Mouse (Mus musculus): ENCODE measurements around the gene Rsu1. TPM values are rescaled to one million over a fixed set of nuclear protein-coding genes. Genes with fewer than 3 reads are reported as not detected.

Rsu1 gene
- polyA plus RNA-seq, 1 experiment: 43.8 TPM

- no peak overlapping the region for H3K4me3 ChIP-seq (ENCODE audit: insufficient read depth, low read length)
- no peak overlapping the region for H3K27ac ChIP-seq (ENCODE audit: insufficient read depth, low read length)
- no peaks in the 10 kb centered on the region for H3K4me1 ChIP-seq (ENCODE audit: control insufficient read depth, insufficient read depth, low read length)
- no peak for TF ChIP-seq POLR2A (IDR thresholded peaks at IDR 0.05; ENCODE audit: extremely low read depth, insufficient read depth, low read length)
- TF ChIP-seq CTCF (IDR thresholded peaks at IDR 0.05; ENCODE audit: extremely low read depth, insufficient read depth, low read length): no peak
Observed at GRCm38 (mm10) chr2:13094045-13094444, 177.2 kb downstream of the Rsu1 start.

GRCm38 (mm10) chr2:13093570-13093969 lies 177.6 kb downstream of the Rsu1 start:
- H3K4me1 ChIP-seq (ENCODE audit: control insufficient read depth, insufficient read depth, low read length): no peaks in the 10 kb centered on the region
- H3K27ac ChIP-seq (ENCODE audit: insufficient read depth, low read length): no peak overlapping the region
- H3K4me3 ChIP-seq (ENCODE audit: insufficient read depth, low read length): no peak overlapping the region
- TF ChIP-seq CTCF (IDR thresholded peaks at IDR 0.05; ENCODE audit: extremely low read depth, insufficient read depth, low read length) (no peak), POLR2A (IDR thresholded peaks at IDR 0.05; ENCODE audit: extremely low read depth, insufficient read depth, low read length) (no peak)

GRCm38 (mm10) chr2:13091399-13092015 lies 179.7 kb downstream of the Rsu1 start:
- TF ChIP-seq POLR2A (IDR thresholded peaks at IDR 0.05; ENCODE audit: extremely low read depth, insufficient read depth, low read length) (no peak), CTCF (IDR thresholded peaks at IDR 0.05; ENCODE audit: extremely low read depth, insufficient read depth, low read length) (no peak)
- Histone ChIP-seq H3K4me3 (ENCODE audit: insufficient read depth, low read length) (no peak overlapping the region), H3K4me1 (ENCODE audit: control insufficient read depth, insufficient read depth, low read length) (no peaks in the 10 kb centered on the region), H3K27ac (ENCODE audit: insufficient read depth, low read length) (no peak overlapping the region)

GRCm38 (mm10) chr2:13090841-13091240 lies 180.4 kb downstream of the Rsu1 start:
- no peaks in the 10 kb centered on the region for H3K4me1 ChIP-seq (ENCODE audit: control insufficient read depth, insufficient read depth, low read length)
- no peak overlapping the region for H3K27ac ChIP-seq (ENCODE audit: insufficient read depth, low read length)
- TF ChIP-seq POLR2A (IDR thresholded peaks at IDR 0.05; ENCODE audit: extremely low read depth, insufficient read depth, low read length): no peak
- no peak for TF ChIP-seq CTCF (IDR thresholded peaks at IDR 0.05; ENCODE audit: extremely low read depth, insufficient read depth, low read length)
- no peak overlapping the region for H3K4me3 ChIP-seq (ENCODE audit: insufficient read depth, low read length)

GRCm38 (mm10) chr2:13089861-13090260 lies 181.4 kb downstream of the Rsu1 start:
- Histone ChIP-seq H3K4me1 (ENCODE audit: control insufficient read depth, insufficient read depth, low read length) (no peaks in the 10 kb centered on the region), H3K4me3 (ENCODE audit: insufficient read depth, low read length) (no peak overlapping the region), H3K27ac (ENCODE audit: insufficient read depth, low read length) (no peak overlapping the region)
- no peak for TF ChIP-seq CTCF (IDR thresholded peaks at IDR 0.05; ENCODE audit: extremely low read depth, insufficient read depth, low read length)
- no peak for TF ChIP-seq POLR2A (IDR thresholded peaks at IDR 0.05; ENCODE audit: extremely low read depth, insufficient read depth, low read length)

GRCm38 (mm10) chr2:13088266-13088665 lies 182.9 kb downstream of the Rsu1 start:
- H3K4me3 ChIP-seq (ENCODE audit: insufficient read depth, low read length): no peak overlapping the region
- H3K4me1 ChIP-seq (ENCODE audit: control insufficient read depth, insufficient read depth, low read length): no peaks in the 10 kb centered on the region; the same call in 1 of the 2 replicates
- H3K27ac ChIP-seq (ENCODE audit: insufficient read depth, low read length): no peak overlapping the region
- TF ChIP-seq CTCF (IDR thresholded peaks at IDR 0.05; ENCODE audit: extremely low read depth, insufficient read depth, low read length): no peak

- no peak overlapping the region for H3K4me3 ChIP-seq (ENCODE audit: insufficient read depth, low read length)
- TF ChIP-seq CTCF (IDR thresholded peaks at IDR 0.05; ENCODE audit: extremely low read depth, insufficient read depth, low read length): no peak
- no peak for TF ChIP-seq POLR2A (IDR thresholded peaks at IDR 0.05; ENCODE audit: extremely low read depth, insufficient read depth, low read length)
Observed at GRCm38 (mm10) chr2:13087811-13088210, 183.4 kb downstream of the Rsu1 start.

GRCm38 (mm10) chr2:13084223-13084622 lies 187.0 kb downstream of the Rsu1 start:
- Histone ChIP-seq H3K4me1 (ENCODE audit: control insufficient read depth, insufficient read depth, low read length) (no peaks in the 10 kb centered on the region; the same call in 1 of the 2 replicates), H3K27ac (ENCODE audit: insufficient read depth, low read length) (no peak overlapping the region), H3K4me3 (ENCODE audit: insufficient read depth, low read length) (no peak overlapping the region)
- TF ChIP-seq CTCF (IDR thresholded peaks at IDR 0.05; ENCODE audit: extremely low read depth, insufficient read depth, low read length): no peak
- TF ChIP-seq POLR2A (IDR thresholded peaks at IDR 0.05; ENCODE audit: extremely low read depth, insufficient read depth, low read length): no peak

More at GRCm38 (mm10) chr2:13087811-13088210, 183.4 kb downstream of the Rsu1 start:
- Histone ChIP-seq H3K27ac (ENCODE audit: insufficient read depth, low read length) (no peak overlapping the region), H3K4me1 (ENCODE audit: control insufficient read depth, insufficient read depth, low read length) (no peaks in the 10 kb centered on the region; the same call in 1 of the 2 replicates)

GRCm38 (mm10) chr2:13080476-13080875 lies 190.7 kb downstream of the Rsu1 start:
- Histone ChIP-seq H3K4me1 (ENCODE audit: control insufficient read depth, insufficient read depth, low read length) (no peaks in the 10 kb centered on the region; the same call in 1 of the 2 replicates), H3K4me3 (ENCODE audit: insufficient read depth, low read length) (no peak overlapping the region), H3K27ac (ENCODE audit: insufficient read depth, low read length) (no peak overlapping the region)
- TF ChIP-seq CTCF (IDR thresholded peaks at IDR 0.05; ENCODE audit: extremely low read depth, insufficient read depth, low read length): no peak
- no peak for TF ChIP-seq POLR2A (IDR thresholded peaks at IDR 0.05; ENCODE audit: extremely low read depth, insufficient read depth, low read length)

- H3K4me1 ChIP-seq (ENCODE audit: control insufficient read depth, insufficient read depth, low read length): no peaks in the 10 kb centered on the region
- no peak overlapping the region for H3K4me3 ChIP-seq (ENCODE audit: insufficient read depth, low read length)
- TF ChIP-seq POLR2A (IDR thresholded peaks at IDR 0.05; ENCODE audit: extremely low read depth, insufficient read depth, low read length): no peak
- no peak for TF ChIP-seq CTCF (IDR thresholded peaks at IDR 0.05; ENCODE audit: extremely low read depth, insufficient read depth, low read length)
- no peak overlapping the region for H3K27ac ChIP-seq (ENCODE audit: insufficient read depth, low read length)
Observed at GRCm38 (mm10) chr2:13072243-13072642, 199.0 kb downstream of the Rsu1 start.

Measured in cortical plate, adult 2 months (tissue).